Mouse (Mus musculus) G1E (cell line): Measurements from ENCODE around the gene Stk24. TPM values are rescaled to one million over a fixed set of nuclear protein-coding genes. Genes with fewer than 3 reads are reported as not detected.

ENCODE experiments used
- ATAC-seq: 2 replicates; pipeline ENCODE4 v1.8.0; 2016; ENCODE audit warnings: mild to moderate bottlenecking; ENCODE audit not compliant: insufficient number of reproducible peaks, poor library complexity, low FRiP score, severe bottlenecking; ENCODE audit errors: extremely low read depth
- DNase-seq: peaks from one replicate; pipeline ENCODE4 v3.0.0; 2012; ENCODE audit warnings: low spot score
- H3K27me3 ChIP-seq: 2 replicates; pipeline ENCODE4 v1.6.1; 2012; ENCODE audit warnings: mild to moderate bottlenecking, low read length, inconsistent platforms; ENCODE audit not compliant: insufficient read depth
- H3K36me3 ChIP-seq: replicated peaks from 2 replicates; pipeline ENCODE3; 2012; ENCODE audit warnings: mild to moderate bottlenecking, inconsistent platforms
- H3K4me1 ChIP-seq: 2 replicates; pipeline ENCODE4 v1.6.1; 2012; ENCODE audit warnings: low read depth, low read length, inconsistent platforms, mixed read lengths; ENCODE audit not compliant: insufficient read depth
- H3K4me3 ChIP-seq: 2 replicates; pipeline ENCODE4 v1.5.1; 2012; ENCODE audit warnings: low read depth, mild to moderate bottlenecking, inconsistent platforms, low read length, moderate library complexity, mixed read lengths
- H3K9me3 ChIP-seq: replicated peaks from 2 replicates; pipeline ENCODE4 v1.6.1; 2012; ENCODE audit warnings: inconsistent platforms
- CTCF ChIP-seq: IDR thresholded peaks from 2 replicates; pipeline ENCODE4 v1.5.1; 2012; ENCODE audit warnings: low read depth, low read length, inconsistent platforms, mixed read lengths
- GATA1 ChIP-seq: IDR thresholded peaks from 2 replicates; pipeline ENCODE4 v1.6.1; 2012; ENCODE audit warnings: borderline replicate concordance, low read length, inconsistent platforms, mixed read lengths
- GATA2 ChIP-seq: IDR thresholded peaks from 2 replicates; pipeline ENCODE4 v1.6.1; 2012; ENCODE audit warnings: low read depth, low read length, inconsistent platforms, borderline replicate concordance
- POLR2AphosphoS5 ChIP-seq: IDR thresholded peaks from 2 replicates; pipeline ENCODE4 v1.6.1; 2012; ENCODE audit warnings: low read depth, low read length, inconsistent platforms; ENCODE audit not compliant: insufficient replicate concordance
- TAL1 ChIP-seq: conservative IDR thresholded peaks from 2 replicates; pipeline ENCODE4 v1.6.1; 2012; ENCODE audit warnings: low read depth, low read length, inconsistent platforms, mixed read lengths
- polyA plus RNA-seq: library from polyadenylated mRNA; stranded (reverse); fragments of >175 nt; gene quantifications from 2 replicates; pipeline ENCODE4 v1.2.3, GENCODE M21; 2012
- total RNA-seq, 2 experiments: library from RNA; stranded (forward) in 1 of 2; stranded (reverse) in 1 of 2; fragments of 200-1000 nt in 1 of 2; fragments of >200 nt in 1 of 2; fragmentation: Nextera tagmentation in 1 of 2; gene quantifications; 2 replicates each; pipeline ENCODE4 v1.2.3; 2014 to 2017

The Stk24 gene
- total and polyA plus RNA-seq, 3 experiments, result 90.5 to 156 (median 92.9) TPM

GRCm38 (mm10) chr14:121371911-121372820, 7.6 kb downstream of the Stk24 start:
- Histone ChIP-seq H3K9me3 (no peaks in the 10 kb centered on the region), H3K36me3 (peaks cover 90% of the 10 kb centered on the region), H3K4me3 (peak overlapping the region; percentile 7; the same call in 1 of the 2 replicates), H3K27me3 (no peaks in the 10 kb centered on the region), H3K4me1 (peaks cover 90% of the 10 kb centered on the region)
- peak; percentile 42 for ATAC-seq
- TF ChIP-seq POLR2AphosphoS5 (no peak), GATA1 (no peak), TAL1 (no peak), CTCF (no peak), GATA2 (no peak)
- DNase-seq, result no peak

GRCm38 (mm10) chr14:121369385-121369784, 10.4 kb downstream of the Stk24 start:
- no peak for TF ChIP-seq POLR2AphosphoS5
- no peak for TF ChIP-seq CTCF
- TF ChIP-seq GATA2, result no peak
- no peak for TF ChIP-seq TAL1
- TF ChIP-seq GATA1, result no peak
- H3K36me3 ChIP-seq, result peaks cover 89% of the 10 kb centered on the region
- DNase-seq (no peak), ATAC-seq (no peak)
- H3K4me1 ChIP-seq, result peaks cover 93% of the 10 kb centered on the region
- no peaks in the 10 kb centered on the region for H3K9me3 ChIP-seq
- H3K4me3 ChIP-seq, result no peak overlapping the region
- no peaks in the 10 kb centered on the region for H3K27me3 ChIP-seq

- no peak for TF ChIP-seq GATA1
- TF ChIP-seq TAL1, result no peak
- TF ChIP-seq GATA2, result no peak
- TF ChIP-seq POLR2AphosphoS5, result no peak
- TF ChIP-seq CTCF, result no peak
- Histone ChIP-seq H3K9me3 (no peaks in the 10 kb centered on the region), H3K4me1 (peaks cover 89% of the 10 kb centered on the region), H3K4me3 (peak overlapping the region; percentile 47; the same call in 1 of the 2 replicates), H3K36me3 (peaks cover 89% of the 10 kb centered on the region), H3K27me3 (no peaks in the 10 kb centered on the region)
- peak; percentile 7 for ATAC-seq
- peak; percentile 52 for DNase-seq
These were observed 11.6 kb downstream of the Stk24 start for GRCm38 (mm10) chr14:121368108-121368705.

- H3K4me3 ChIP-seq, result peak overlapping the region; percentile 65; the same call in 1 of the 2 replicates
- ATAC-seq (peak; percentile 25), DNase-seq (no peak)
- peaks cover 84% of the 10 kb centered on the region for H3K4me1 ChIP-seq
- TF ChIP-seq TAL1 (no peak), CTCF (no peak), GATA2 (no peak), GATA1 (no peak), POLR2AphosphoS5 (no peak)
- no peaks in the 10 kb centered on the region for H3K27me3 ChIP-seq
- H3K36me3 ChIP-seq, result peaks cover 88% of the 10 kb centered on the region
- no peaks in the 10 kb centered on the region for H3K9me3 ChIP-seq
These were observed 13.7 kb downstream of the Stk24 start for GRCm38 (mm10) chr14:121365991-121366728.

- DNase-seq, result peak; percentile 58
- peaks cover 89% of the 10 kb centered on the region for H3K36me3 ChIP-seq
These were observed 14.4 kb downstream of the Stk24 start for GRCm38 (mm10) chr14:121365390-121365789.

GRCm38 (mm10) chr14:121364282-121364681, 15.5 kb downstream of the Stk24 start:
- DNase-seq (no peak), ATAC-seq (no peak)
- Histone ChIP-seq H3K36me3 (peaks cover 92% of the 10 kb centered on the region), H3K4me3 (no peak overlapping the region), H3K27me3 (no peaks in the 10 kb centered on the region), H3K9me3 (no peaks in the 10 kb centered on the region), H3K4me1 (peaks cover 88% of the 10 kb centered on the region)
- TF ChIP-seq POLR2AphosphoS5 (no peak), CTCF (no peak), GATA2 (no peak), GATA1 (no peak), TAL1 (no peak)

More at GRCm38 (mm10) chr14:121365390-121365789, 14.4 kb downstream of the Stk24 start:
- no peaks in the 10 kb centered on the region for H3K27me3 ChIP-seq
- no peaks in the 10 kb centered on the region for H3K9me3 ChIP-seq
- H3K4me3 ChIP-seq, result peak overlapping the region; percentile 65; the same call in 1 of the 2 replicates
- ATAC-seq, result peak; percentile 71
- TF ChIP-seq POLR2AphosphoS5, result no peak
- 0 out of 2 replicates have a peak, but pooled peaks have one; percentile 24 for TF ChIP-seq TAL1
- H3K4me1 ChIP-seq, result peaks cover 85% of the 10 kb centered on the region
